Mouse (Mus musculus) midbrain, embryonic 11.5 days (tissue): ENCODE results near the gene 4921504E06Rik. TPM values are rescaled to one million over a fixed set of nuclear protein-coding genes. Genes with fewer than 3 reads are reported as not detected.

Source experiments
- ATAC-seq: fragments of 200-750 bp; cut with Nextera tagmentation; 2 replicates; pipeline ENCODE4 v1.8.0; 2017; ENCODE audit warnings: moderate TSS enrichment, moderate library complexity; ENCODE audit not compliant: low FRiP score
- DNase-seq: peaks from one replicate; pipeline ENCODE4 v3.0.0; 2015; ENCODE audit warnings: low spot score; ENCODE audit errors: missing footprints
- H3K27ac ChIP-seq: fragments of 300-500 bp; sonication (generic); 2 replicates; pipeline ENCODE4 v1.5.1; 2014; ENCODE audit warnings: low read depth, low read length
- H3K27me3 ChIP-seq: fragments of 300-500 bp; sonication (generic); 2 replicates; pipeline ENCODE4 v1.6.1; 2014; ENCODE audit warnings: mild to moderate bottlenecking, low read length, moderate library complexity, mixed read lengths; ENCODE audit not compliant: control insufficient read depth, insufficient read depth
- H3K36me3 ChIP-seq: fragments of 300-500 bp; sonication (generic); 2 replicates; pipeline ENCODE4 v1.6.1; 2014; ENCODE audit warnings: mild to moderate bottlenecking, low read length, moderate library complexity, mixed read lengths; ENCODE audit not compliant: control insufficient read depth, insufficient read depth
- H3K4me1 ChIP-seq: fragments of 300-500 bp; sonication (generic); 2 replicates; pipeline ENCODE4 v1.6.1; 2014; ENCODE audit warnings: low read length; ENCODE audit not compliant: control insufficient read depth, insufficient read depth
- H3K4me2 ChIP-seq: fragments of 300-500 bp; sonication (generic); 2 replicates; pipeline ENCODE4 v1.6.1; 2014; ENCODE audit warnings: mild to moderate bottlenecking, moderate library complexity
- H3K4me3 ChIP-seq: fragments of 300-500 bp; sonication (generic); 2 replicates; pipeline ENCODE4 v1.5.1; 2014; ENCODE audit warnings: low read depth, low read length
- H3K9ac ChIP-seq: fragments of 300-500 bp; sonication (generic); 2 replicates; pipeline ENCODE4 v1.6.1; 2014; ENCODE audit warnings: low read length
- H3K9me3 ChIP-seq: fragments of 300-500 bp; sonication (generic); 2 replicates; pipeline ENCODE4 v1.6.1; 2016; ENCODE audit warnings: low read length; ENCODE audit not compliant: control insufficient read depth
- WGBS: fragments of 180-500 bp; shearing (Covaris S2); extraction: QIAGEN DNeasy Blood & Tissue Kit; methylation state at CpG from one replicate; pipeline ENCODE4 v1.1.7; 2014; 5-methylcytosine and 5-hydroxymethylcytosine counted together
- polyA plus RNA-seq: library from polyadenylated mRNA; unstranded; fragments of >200 nt; fragmentation: Nextera tagmentation; extraction: Ambion mirVana; gene quantifications from 2 replicates; pipeline ENCODE4 v1.2.1, GENCODE M21; 2014

Gene 4921504E06Rik
- polyA plus RNA-seq, 1 experiment from 2014 or later = not detected

- no peak for ATAC-seq
- peak; percentile 88 for DNase-seq
- peaks cover 18% of the 10 kb centered on the region; the same call in 1 of the 2 replicates for H3K4me1 ChIP-seq
- H3K9me3 ChIP-seq = no peaks in the 10 kb centered on the region
- H3K4me2 ChIP-seq = no peak overlapping the region
- no peak overlapping the region for H3K27ac ChIP-seq
- no peak overlapping the region for H3K4me3 ChIP-seq
- H3K9ac ChIP-seq = no peak overlapping the region
- 2% methylated on average over 9 of the region's 9 CpGs for WGBS
- H3K36me3 ChIP-seq = no peaks in the 10 kb centered on the region
- peaks cover 81% of the 10 kb centered on the region for H3K27me3 ChIP-seq
These were observed 109.4 kb downstream of the 4921504E06Rik start for GRCm38 (mm10) chr2:19444346-19444745.

- peak overlapping the region; percentile 25 for H3K4me2 ChIP-seq
- H3K36me3 ChIP-seq = no peaks in the 10 kb centered on the region
- peak; percentile 90 for DNase-seq
- ATAC-seq = peak; percentile 73
- H3K27me3 ChIP-seq = peaks cover 72% of the 10 kb centered on the region
- H3K9ac ChIP-seq = no peak overlapping the region
- H3K4me1 ChIP-seq = peaks cover 13% of the 10 kb centered on the region; the same call in 1 of the 2 replicates
- no peaks in the 10 kb centered on the region for H3K9me3 ChIP-seq
- no peak overlapping the region for H3K27ac ChIP-seq
- no peak overlapping the region for H3K4me3 ChIP-seq
- 2% methylated on average over 41 of the region's 41 CpGs for WGBS
These were observed 121.9 kb downstream of the 4921504E06Rik start for GRCm38 (mm10) chr2:19431614-19432323.

GRCm38 (mm10) chr2:19431186-19431585 lies 122.5 kb downstream of the 4921504E06Rik start:
- H3K9me3 ChIP-seq = no peaks in the 10 kb centered on the region
- peak overlapping the region; percentile 21 for H3K4me3 ChIP-seq
- no peaks in the 10 kb centered on the region for H3K36me3 ChIP-seq
- WGBS = under 1% methylated on average over 18 of the region's 18 CpGs
- H3K4me1 ChIP-seq = peaks cover 13% of the 10 kb centered on the region; the same call in 1 of the 2 replicates
- ATAC-seq (peak; percentile 78), DNase-seq (peak; percentile 93)
- H3K9ac ChIP-seq = no peak overlapping the region
- peak overlapping the region; percentile 45 for H3K4me2 ChIP-seq
- H3K27ac ChIP-seq = no peak overlapping the region
- H3K27me3 ChIP-seq = peaks cover 75% of the 10 kb centered on the region

- WGBS = under 1% methylated on average over 33 of the region's 33 CpGs
- peak; percentile 67 for ATAC-seq
- DNase-seq = no peak
- Histone ChIP-seq H3K9ac (no peak overlapping the region), H3K4me1 (peaks cover 13% of the 10 kb centered on the region; the same call in 1 of the 2 replicates), H3K4me3 (peak overlapping the region; percentile 21), H3K9me3 (no peaks in the 10 kb centered on the region), H3K36me3 (no peaks in the 10 kb centered on the region), H3K27ac (no peak overlapping the region), H3K4me2 (peak overlapping the region; percentile 45), H3K27me3 (peaks cover 74% of the 10 kb centered on the region)
These were observed 123.0 kb downstream of the 4921504E06Rik start for GRCm38 (mm10) chr2:19430746-19431145.

DNA sequence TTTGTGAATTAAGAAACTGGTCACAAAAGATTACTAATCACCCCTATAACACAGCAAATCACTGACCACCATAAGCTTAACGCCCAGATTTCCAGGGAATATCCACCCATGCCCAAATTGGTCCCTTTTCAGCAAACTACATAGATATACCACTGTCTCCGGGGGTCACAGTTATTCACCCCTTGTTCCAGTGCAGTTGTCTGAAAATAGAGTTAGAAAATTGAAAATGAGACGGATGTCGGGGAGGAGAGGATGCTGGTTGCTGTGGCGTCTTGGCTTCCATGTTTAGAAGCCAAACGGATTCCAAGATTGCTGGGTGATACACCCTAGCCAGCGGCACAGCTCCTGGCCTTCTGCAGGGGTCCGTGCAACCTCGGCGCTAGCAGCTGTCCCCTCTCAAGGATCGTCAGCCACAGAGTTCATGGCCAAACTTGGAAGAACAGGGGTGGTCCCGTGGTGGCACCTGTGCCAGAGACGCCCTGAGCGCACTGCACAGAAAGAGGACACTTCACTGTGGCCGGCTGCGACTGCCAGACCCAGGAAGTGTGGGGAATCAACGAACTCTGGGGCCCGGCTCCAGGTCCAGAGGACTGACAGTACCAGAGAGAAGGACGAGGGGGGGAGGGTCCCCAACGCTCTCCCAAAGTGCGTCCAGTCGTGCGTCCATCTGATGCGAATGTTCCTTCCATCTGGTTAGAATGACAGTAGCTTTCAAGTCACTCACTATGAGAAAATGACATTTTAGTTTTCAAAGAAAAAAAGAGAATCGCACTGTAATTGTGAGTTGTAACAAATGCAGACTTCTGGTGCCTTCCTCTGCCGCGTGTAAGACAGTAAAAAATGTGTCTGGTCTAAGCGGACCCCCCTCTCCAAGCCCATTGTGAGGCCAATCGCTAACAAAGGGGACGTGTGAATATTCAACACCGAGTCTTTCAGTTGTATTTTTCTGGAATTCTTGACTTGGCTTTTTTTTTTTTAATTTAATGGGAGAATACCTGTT lies 123.7 kb downstream of the 4921504E06Rik start:
- Histone ChIP-seq H3K4me2 (peak overlapping the region; percentile 45; the same call in 1 of the 2 replicates), H3K27me3 (peaks cover 73% of the 10 kb centered on the region), H3K4me1 (peaks cover 13% of the 10 kb centered on the region; the same call in 1 of the 2 replicates), H3K9ac (no peak overlapping the region), H3K9me3 (no peaks in the 10 kb centered on the region), H3K27ac (no peak overlapping the region), H3K4me3 (peak overlapping the region; percentile 21; the same call in 1 of the 2 replicates), H3K36me3 (no peaks in the 10 kb centered on the region)
- ATAC-seq (no peak), DNase-seq (peak; percentile 94)
- 3% methylated on average over 31 of the region's 31 CpGs for WGBS

- Histone ChIP-seq H3K9ac (no peak overlapping the region), H3K36me3 (no peaks in the 10 kb centered on the region), H3K4me2 (no peak overlapping the region), H3K27me3 (peaks cover 71% of the 10 kb centered on the region), H3K9me3 (no peaks in the 10 kb centered on the region), H3K4me3 (no peak overlapping the region), H3K27ac (no peak overlapping the region), H3K4me1 (peaks cover 13% of the 10 kb centered on the region; the same call in 1 of the 2 replicates)
- WGBS = 4% methylated on average over 10 of the region's 10 CpGs
- ATAC-seq (no peak), DNase-seq (peak; percentile 92)
These were observed 124.7 kb downstream of the 4921504E06Rik start for GRCm38 (mm10) chr2:19429031-19429430.

GRCm38 (mm10) chr2:19423086-19423485 lies 130.6 kb downstream of the 4921504E06Rik start:
- Histone ChIP-seq H3K4me1 (no peaks in the 10 kb centered on the region), H3K36me3 (no peaks in the 10 kb centered on the region), H3K27ac (no peak overlapping the region), H3K9ac (no peak overlapping the region), H3K4me3 (no peak overlapping the region), H3K4me2 (no peak overlapping the region), H3K9me3 (no peaks in the 10 kb centered on the region), H3K27me3 (peaks cover 14% of the 10 kb centered on the region)
- DNase-seq (peak; percentile 35), ATAC-seq (no peak)
- WGBS = 71% methylated on average over 6 of the region's 6 CpGs

DNA sequence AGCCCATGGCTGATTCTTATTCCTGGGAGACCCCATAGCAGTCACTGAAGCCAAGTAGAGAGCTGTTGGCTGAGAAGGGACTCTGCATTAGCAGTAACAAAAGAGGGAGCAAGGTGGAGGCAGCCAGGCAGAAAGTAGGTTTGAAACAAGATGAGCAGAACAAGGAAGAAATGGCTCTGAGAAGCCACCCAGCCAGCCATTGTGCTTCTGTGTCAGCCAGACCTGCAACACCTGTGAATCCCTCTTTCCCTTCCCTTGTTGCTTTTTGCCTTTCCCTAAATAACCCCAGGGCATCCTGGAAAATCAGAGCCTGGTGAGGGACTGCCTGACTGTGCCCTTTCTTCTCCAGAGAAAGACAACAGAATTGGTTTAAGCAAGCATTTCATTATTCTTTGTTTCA lies 131.5 kb downstream of the 4921504E06Rik start:
- H3K9me3 ChIP-seq = no peaks in the 10 kb centered on the region
- no peak for DNase-seq
- H3K4me3 ChIP-seq = no peak overlapping the region
- H3K4me2 ChIP-seq = no peak overlapping the region
- no peak overlapping the region for H3K27ac ChIP-seq
- peaks cover 8% of the 10 kb centered on the region for H3K27me3 ChIP-seq
- no peaks in the 10 kb centered on the region for H3K4me1 ChIP-seq
- no peak for ATAC-seq
- H3K36me3 ChIP-seq = no peaks in the 10 kb centered on the region
- H3K9ac ChIP-seq = no peak overlapping the region
